Mouse (Mus musculus) natural killer cell, adult 2 months (primary cell): ENCODE measurements around the gene Sema4c.

ENCODE experiments used
- DNase-seq, 2 experiments: peaks; one replicate each; pipeline ENCODE4 v3.0.0; 2022; ENCODE audit warnings: low spot score in 2 of 2

The Sema4c gene

GRCm38 (mm10) chr1:36508238-36508637 lies 49.9 kb downstream of the Sema4c start:
- DNase-seq: no peak

GRCm38 (mm10) chr1:36501261-36501660 lies 56.9 kb downstream of the Sema4c start:
- DNase-seq: peak; percentile 62 to 74
